Mouse (Mus musculus) forebrain, embryonic 12.5 days (tissue): ENCODE data around the gene Zfp706. TPM values are rescaled to one million over a fixed set of nuclear protein-coding genes. Genes with fewer than 3 reads are reported as not detected.

Experiments used
- ATAC-seq: fragments of 200-750 bp; cut with Nextera tagmentation; 2 replicates; pipeline ENCODE4 v1.8.0; 2017; ENCODE audit warnings: moderate TSS enrichment; ENCODE audit not compliant: low FRiP score
- H3K27ac ChIP-seq: fragments of 300-500 bp; sonication (generic); 2 replicates; pipeline ENCODE4 v1.5.1; 2016; ENCODE audit warnings: mild to moderate bottlenecking
- H3K27me3 ChIP-seq: fragments of 300-500 bp; sonication (generic); 2 replicates; pipeline ENCODE4 v1.6.1; 2016; ENCODE audit warnings: mild to moderate bottlenecking
- H3K36me3 ChIP-seq: fragments of 300-500 bp; sonication (generic); replicated peaks from 2 replicates; pipeline ENCODE4 v1.6.1; 2016; ENCODE audit warnings: mild to moderate bottlenecking
- H3K4me1 ChIP-seq: fragments of 300-500 bp; sonication (generic); 2 replicates; pipeline ENCODE4 v1.6.1; 2016
- H3K4me2 ChIP-seq: fragments of 300-500 bp; sonication (generic); 2 replicates; pipeline ENCODE4 v1.6.1; 2016; ENCODE audit warnings: mild to moderate bottlenecking, moderate library complexity
- H3K4me3 ChIP-seq: fragments of 300-500 bp; sonication (generic); replicated peaks from 2 replicates; pipeline ENCODE4 v1.5.1; 2016; ENCODE audit warnings: mild to moderate bottlenecking
- H3K9ac ChIP-seq: fragments of 300-500 bp; sonication (generic); 2 replicates; pipeline ENCODE4 v1.6.1; 2016; ENCODE audit warnings: mild to moderate bottlenecking
- H3K9me3 ChIP-seq: fragments of 300-500 bp; sonication (generic); 2 replicates; pipeline ENCODE4 v1.6.1; 2016
- WGBS: fragments of 180-500 bp; shearing (Covaris S2); methylation state at CpG from one replicate; pipeline ENCODE4 v1.1.7; 2016; 5-methylcytosine and 5-hydroxymethylcytosine counted together
- polyA plus RNA-seq: library from polyadenylated mRNA; unstranded; fragments of >200 nt; fragmentation: Nextera tagmentation; extraction: Ambion mirVana; gene quantifications from 2 replicates; pipeline ENCODE4 v1.2.1, GENCODE M21; 2016

Gene Zfp706
- polyA plus RNA-seq, 1 experiment from 2014 or later = 463 TPM

- no peaks in the 10 kb centered on the region for H3K9me3 ChIP-seq
- no peak overlapping the region for H3K27ac ChIP-seq
Observed at GRCm38 (mm10) chr15:36956221-36956620, 51.4 kb downstream of the Zfp706 start.

GRCm38 (mm10) chr15:36950258-36950657 is 57.3 kb downstream of the Zfp706 start:
- no peaks in the 10 kb centered on the region for H3K9me3 ChIP-seq
- ATAC-seq = no peak
- no peaks in the 10 kb centered on the region for H3K36me3 ChIP-seq
- no peak overlapping the region for H3K9ac ChIP-seq
- peaks cover 6% of the 10 kb centered on the region for H3K27me3 ChIP-seq
- H3K4me3 ChIP-seq = no peak overlapping the region
- H3K27ac ChIP-seq = no peak overlapping the region
- no peak overlapping the region for H3K4me2 ChIP-seq
- H3K4me1 ChIP-seq = peaks cover 9% of the 10 kb centered on the region
- 93% methylated on average over 2 of the region's 2 CpGs for WGBS

More at GRCm38 (mm10) chr15:36956221-36956620, 51.4 kb downstream of the Zfp706 start:
- ATAC-seq = no peak
- no peak overlapping the region for H3K4me2 ChIP-seq
- H3K27me3 ChIP-seq = peaks cover 6% of the 10 kb centered on the region
- WGBS = 89% methylated on average over 3 of the region's 3 CpGs
- H3K9ac ChIP-seq = no peak overlapping the region
- H3K4me3 ChIP-seq = no peak overlapping the region
- no peaks in the 10 kb centered on the region for H3K36me3 ChIP-seq
- peaks cover 3% of the 10 kb centered on the region; the same call in 1 of the 2 replicates for H3K4me1 ChIP-seq

GRCm38 (mm10) chr15:36948866-36949546 is 58.6 kb downstream of the Zfp706 start:
- H3K9me3 ChIP-seq = no peaks in the 10 kb centered on the region
- no peak overlapping the region for H3K4me2 ChIP-seq
- peaks cover 21% of the 10 kb centered on the region for H3K4me1 ChIP-seq
- no peak for ATAC-seq
- H3K36me3 ChIP-seq = no peaks in the 10 kb centered on the region
- H3K9ac ChIP-seq = no peak overlapping the region
- H3K4me3 ChIP-seq = no peak overlapping the region
- H3K27me3 ChIP-seq = no peaks in the 10 kb centered on the region
- 91% methylated on average over 22 of the region's 22 CpGs for WGBS
- no peak overlapping the region for H3K27ac ChIP-seq
